Mouse (Mus musculus) right cerebral cortex, adult 18-20 months (tissue): ENCODE results near the gene Cops7a.

Experiments
- DNase-seq: peaks from one replicate; pipeline ENCODE4 v3.0.0; 2022; ENCODE audit warnings: mixed read lengths

Gene Cops7a

DNA sequence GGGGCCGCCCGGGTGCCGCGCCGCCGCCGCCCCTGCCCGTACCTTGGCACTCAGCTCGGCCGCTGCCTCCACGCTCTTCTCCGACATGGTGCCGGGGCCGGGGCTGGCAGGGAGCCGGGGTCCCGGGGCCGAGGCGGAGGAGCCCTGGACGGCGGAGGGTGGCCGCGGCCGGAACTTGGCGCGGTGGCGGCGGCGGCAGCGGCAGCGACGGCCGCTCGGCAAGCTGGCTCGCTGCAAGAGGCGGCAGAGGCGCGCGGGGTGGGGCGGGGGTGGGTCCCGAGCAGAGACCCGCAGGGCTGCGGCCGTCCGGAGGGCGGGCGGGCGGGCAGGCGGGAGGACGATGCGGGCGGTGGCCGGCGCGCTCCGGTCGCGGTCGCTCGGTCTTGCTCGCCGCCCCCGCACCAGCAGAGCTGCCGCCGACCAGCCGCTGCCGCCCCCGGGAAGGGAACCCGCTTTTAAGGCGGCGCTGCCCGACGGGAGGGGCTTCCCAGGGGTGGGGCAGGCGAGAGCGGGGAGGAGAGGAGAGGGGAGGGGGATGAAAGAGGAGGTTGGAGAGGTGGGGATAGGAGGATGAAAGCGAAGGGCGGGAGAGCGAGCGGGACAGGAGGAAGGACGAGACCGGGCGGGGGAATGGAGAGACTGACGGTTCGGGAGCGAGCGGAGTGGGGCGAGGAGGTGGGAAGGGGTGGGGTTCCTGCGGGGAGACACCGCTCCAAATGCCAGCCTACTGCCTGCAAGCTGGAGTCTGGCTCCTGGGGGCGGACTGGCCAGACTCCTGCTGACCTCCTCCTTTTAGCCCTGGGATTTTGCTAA is 47.6 kb downstream of the Cops7a start:
- DNase-seq: peak; percentile 97

DNA sequence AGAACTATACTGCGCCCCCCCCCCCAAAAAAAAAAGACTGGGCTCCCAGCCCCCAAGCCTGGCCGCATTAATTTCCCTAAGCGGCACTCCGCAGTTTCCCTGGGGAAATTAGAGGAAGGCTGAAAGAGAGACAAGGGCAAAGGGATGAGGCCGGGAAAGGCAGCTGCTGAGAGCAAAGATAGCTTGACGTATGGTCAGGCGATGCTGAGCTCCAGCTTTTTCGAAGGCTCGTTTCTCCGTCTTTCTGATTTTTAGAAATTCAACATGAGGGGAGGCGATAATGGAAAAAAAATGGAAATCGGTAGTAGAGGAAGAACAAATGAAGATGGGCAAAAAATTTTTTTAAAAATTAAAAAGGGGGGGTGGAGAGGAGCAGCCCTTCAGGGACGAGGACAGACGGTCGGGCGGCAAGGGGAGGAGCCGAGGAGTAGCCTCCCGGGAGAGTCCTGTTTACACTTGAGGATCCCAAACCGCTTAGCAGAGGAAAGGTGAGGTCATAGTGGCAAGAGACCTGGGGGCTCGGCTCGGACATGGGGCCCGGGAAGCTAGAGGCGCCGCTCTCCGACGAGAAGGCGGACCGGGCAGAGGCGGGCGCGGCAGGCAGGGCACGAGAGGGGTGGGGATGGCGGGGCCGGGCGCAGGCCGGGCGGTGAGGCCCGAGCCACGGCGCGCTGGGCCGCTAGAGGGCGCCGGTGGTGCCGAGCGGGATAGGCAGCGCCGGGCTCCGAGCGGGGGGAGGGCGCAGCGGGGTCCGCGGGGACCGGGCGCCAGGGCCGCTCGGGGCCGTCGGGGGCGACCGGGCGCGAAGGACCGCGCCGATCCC is 48.4 kb downstream of the Cops7a start:
- DNase-seq: peak; percentile 91

DNA sequence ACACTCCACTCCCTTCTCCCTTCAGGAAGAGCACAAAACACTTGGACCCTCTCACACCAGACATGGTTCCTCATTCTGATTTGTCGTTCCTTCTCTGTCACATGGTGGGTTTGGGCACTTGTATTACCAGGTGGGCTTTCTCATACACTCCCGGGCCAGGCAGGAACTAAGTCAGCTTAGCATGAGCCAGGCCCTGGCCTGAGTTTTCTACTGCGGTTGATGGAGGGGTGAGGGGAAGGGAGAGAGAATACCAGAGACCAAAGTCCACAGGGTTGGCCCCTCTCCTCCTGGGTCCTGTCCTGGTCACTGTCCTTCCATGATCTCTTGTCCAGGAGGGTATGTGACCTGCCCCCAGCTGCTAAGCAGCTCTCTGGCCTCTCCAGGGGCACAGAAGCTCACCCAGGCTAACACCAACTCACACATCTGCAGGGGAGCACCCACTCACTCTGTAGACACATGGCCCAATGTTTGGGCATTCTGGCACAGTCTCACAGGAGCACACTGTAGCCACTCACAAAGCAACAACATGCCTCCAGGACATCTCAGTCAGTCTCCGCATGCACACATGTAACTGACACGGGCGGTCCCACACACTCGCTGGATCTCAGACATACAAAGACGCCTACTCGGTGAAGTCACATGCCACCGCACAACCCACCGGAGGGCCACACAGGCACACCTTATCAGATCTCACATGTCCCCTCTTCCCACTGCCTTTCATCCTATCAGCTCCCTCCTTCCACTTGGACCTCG is 49.2 kb downstream of the Cops7a start:
- peak; percentile 80 for DNase-seq

DNA sequence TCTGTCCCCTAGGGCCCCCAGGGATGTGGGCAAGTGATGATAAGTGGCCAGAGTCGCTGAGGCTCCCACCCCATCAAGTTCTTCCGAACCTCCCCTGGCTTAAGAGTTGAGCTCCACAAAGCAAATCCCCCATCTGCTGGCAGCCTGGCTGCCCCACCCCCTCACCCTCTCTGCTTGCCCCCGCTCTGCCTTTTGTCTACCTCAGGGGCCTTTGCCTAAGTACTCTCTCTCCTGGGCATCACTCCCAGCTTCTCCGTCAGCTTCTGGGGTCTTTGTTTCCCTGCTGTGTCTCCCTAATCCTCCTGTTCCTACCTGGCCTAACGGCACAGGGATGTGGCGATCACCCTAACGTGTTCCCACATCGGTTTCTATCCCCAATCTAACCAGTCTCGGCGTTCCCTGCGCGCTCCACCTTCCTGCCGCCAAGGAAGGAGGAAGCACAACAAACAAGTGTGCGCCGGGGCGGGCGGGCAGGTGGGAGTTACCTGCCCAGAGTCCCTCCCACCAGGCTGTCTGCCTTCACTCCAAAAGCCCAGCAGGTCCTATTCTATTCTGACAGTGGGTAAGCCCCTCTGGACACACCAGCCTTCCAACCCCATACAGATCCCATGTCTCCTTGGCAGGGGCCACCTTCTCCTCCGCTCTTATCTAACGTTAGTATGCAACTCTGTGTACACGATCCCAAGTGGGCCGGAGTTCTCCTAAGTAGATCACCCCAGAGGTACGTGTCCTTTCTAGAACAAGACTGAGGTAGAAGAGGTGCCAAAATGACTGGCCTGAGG is 50.0 kb downstream of the Cops7a start:
- DNase-seq: peak; percentile 54

DNA sequence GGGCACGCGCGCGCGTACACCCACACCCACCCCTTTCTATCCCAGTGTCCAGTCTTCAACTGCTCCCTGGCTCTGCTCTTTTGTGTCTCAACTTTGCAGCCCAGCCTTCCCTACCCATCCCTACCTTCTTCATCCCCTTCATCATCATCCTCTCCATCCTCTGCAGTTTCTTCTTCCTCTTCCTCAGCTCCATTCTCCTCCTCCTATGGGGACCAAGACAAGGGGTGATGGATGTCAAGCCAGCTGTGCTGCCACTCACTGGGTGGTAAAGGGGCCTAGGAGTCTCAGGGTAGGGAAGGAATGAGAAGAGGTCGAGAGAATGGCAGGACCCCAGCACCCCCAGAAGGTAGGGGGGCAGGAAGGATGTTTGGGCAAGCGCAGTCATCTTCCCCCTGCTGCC is 50.8 kb downstream of the Cops7a start:
- no peak for DNase-seq

DNA sequence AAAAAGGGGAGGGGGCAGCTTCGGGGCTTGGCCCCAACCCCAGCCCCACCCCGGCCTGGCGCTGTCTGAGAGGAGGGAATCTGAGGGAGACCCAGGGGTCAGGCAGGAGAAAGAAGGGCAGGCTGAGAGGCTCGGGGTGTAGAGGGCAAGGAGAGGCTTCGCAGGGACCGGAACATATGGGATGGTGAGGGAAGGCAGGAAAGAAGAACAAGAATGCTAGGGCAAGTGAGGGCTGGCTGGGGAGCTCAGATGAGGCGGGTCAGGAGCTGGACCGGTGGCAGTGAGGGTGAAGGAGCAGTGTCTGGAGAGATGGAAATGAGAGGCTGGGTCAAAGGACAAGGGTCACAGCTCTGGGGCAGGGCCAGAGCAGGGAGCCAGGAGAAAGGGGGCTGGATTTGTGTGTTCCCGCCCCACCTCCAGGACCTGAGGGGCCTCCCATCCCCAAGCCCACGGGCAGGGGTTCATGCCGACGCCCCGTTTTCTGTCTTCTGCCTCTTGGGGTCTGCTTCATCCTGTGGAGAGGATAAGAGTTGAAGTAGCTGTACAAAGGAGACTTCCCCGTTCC is 51.5 kb downstream of the Cops7a start:
- no peak for DNase-seq

DNA sequence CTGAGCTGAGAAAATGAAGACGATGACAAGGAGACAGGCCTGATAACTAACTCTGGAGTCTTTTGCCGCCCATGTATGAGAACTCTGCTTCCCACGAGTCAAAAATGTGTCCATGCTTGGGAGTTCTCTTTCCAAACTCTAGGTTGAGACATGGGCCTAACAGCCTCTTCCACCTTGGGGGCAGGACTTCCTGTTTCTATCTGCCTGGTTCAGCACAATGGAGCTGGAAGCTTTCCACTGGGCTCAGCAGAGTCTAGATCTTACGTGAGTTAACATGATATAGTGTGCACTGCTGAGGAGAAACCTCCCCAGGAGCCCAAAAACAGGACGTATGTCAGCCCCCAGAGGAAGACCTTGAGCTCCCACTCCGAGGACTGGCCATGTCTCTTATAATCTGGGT is 52.1 kb downstream of the Cops7a start:
- DNase-seq: no peak

DNA sequence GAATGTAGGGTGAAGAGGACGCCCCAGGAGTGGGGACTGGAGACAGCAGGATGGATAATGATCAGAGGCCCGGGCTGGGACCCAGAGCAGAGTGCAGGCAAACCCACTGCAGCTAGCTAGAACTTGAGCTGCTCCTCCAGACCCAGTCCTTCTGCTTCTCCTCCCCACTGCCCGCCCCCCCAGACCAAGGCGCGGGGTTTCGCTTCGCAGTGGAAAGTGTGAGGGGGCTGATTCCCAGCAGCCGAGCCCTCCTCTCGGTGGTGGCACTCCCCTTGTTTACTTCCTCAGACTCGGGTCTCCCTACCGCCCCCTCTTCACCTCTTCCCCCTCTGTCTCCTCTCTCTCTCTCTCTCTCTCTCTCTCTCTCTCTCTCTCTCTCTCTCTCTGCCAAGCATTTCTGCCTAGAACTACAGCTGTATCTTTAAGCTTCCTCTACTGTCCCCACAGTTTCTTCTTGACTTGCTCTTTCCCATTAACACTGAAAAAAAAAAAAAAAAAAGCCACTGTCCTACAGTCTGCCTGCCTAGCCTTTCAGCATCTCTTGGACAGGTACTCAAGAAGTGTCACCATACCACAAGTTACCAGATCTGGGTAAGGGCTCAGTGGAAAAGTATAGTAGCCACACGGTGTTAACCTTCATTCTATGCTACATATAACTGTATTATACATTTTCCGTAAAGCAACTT is 53.7 kb downstream of the Cops7a start, which contains the start of gene Lag3:
TSS of gene Lag3 (minus strand) at position 173 of the 686 bp plus-strand sequence.
- DNase-seq: no peak

DNA sequence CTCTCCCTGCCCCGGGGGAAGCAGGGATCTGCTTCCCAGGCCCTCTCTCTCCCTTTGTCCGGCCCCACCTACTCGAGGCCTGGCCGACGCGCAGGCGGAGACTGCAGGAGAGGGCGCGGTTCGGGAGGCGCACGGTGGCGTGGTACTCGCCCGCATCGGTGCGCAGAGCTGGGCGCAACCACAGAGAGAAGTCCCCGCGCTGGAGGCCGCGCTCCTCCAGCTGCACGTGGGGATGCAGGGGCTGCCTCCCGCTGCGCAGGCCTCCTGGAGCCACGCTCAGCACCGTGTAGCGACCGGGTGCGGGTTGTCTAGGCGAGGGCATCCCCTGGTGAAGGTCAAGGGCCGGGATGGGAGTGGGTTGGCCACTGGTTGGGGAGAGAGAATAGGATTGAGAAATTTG is 55.3 kb downstream of the Cops7a start:
- no peak for DNase-seq
